8 mouse cellular contexts compared by ENCODE assay signal in the genomic region with DNA sequence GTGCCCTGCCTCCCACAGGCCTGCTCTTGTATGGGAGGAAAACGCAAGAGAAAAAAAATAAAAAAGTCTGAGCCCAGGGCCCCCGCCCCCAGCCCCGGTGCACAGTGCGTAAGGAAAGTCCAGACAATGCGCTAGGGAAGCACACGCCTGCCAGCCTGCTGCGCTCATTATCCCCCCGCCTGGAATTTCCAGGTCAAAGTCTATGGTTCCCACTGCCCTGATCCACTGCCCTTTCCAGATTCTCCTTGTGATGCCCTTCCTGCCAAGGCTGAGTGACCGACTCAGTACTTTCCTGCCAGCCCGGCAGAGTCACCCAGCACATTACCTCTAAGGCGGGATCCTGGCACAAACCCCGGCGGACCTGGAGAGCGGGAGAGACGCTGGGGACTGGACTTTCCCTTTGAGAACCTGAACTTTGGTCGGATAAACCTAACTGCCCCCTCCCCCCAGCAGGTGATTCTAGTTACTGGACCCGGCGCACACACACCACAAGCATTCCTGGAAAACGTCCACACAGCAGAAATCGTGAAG. TPM values are rescaled to one million over a fixed set of nuclear protein-coding genes. Genes with fewer than 3 reads are reported as not detected.
DNase-seq lines count a peak whose midpoint lies in the region; ATAC-seq and TF ChIP-seq lines count a peak whose summit lies in the region.

No protein-coding gene starts in this region.

- WGBS in embryonic facial prominence, embryonic 12.5 days: 36% methylated on average over 20 of the region's 20 CpGs
- 63% methylated on average over 20 of the region's 20 CpGs for WGBS in hindbrain, embryonic 11.5 days
- 40% methylated on average over 20 of the region's 20 CpGs for WGBS in limb, embryonic 14.5 days

- peaks cover 54% of the 10 kb centered on the region for H3K4me1 ChIP-seq in embryonic facial prominence, embryonic 12.5 days
- no peaks in the 10 kb centered on the region for H3K4me1 ChIP-seq in hindbrain, embryonic 11.5 days (replicated peaks; ENCODE audit: control insufficient read depth, insufficient read depth, low read length)
- H3K4me1 ChIP-seq in limb, embryonic 14.5 days (ENCODE audit: control insufficient read depth, insufficient read depth, low read length): peaks cover 41% of the 10 kb centered on the region

- ATAC-seq in embryonic facial prominence, embryonic 12.5 days (ENCODE audit: insufficient number of reproducible peaks, insufficient read depth, low FRiP score, low TSS enrichment): no peak
- ATAC-seq in hindbrain, embryonic 11.5 days (ENCODE audit: low FRiP score): no peak
- no peak for ATAC-seq in limb, embryonic 14.5 days (ENCODE audit: low FRiP score, low read depth)

- peak; percentile 61 to 82 for DNase-seq in adrenal gland, adult (ENCODE audit: inconsistent age in 2 of 2, low spot score in 1 of 2)
- DNase-seq in adrenal gland, postnatal 4 days (ENCODE audit: low spot score in 2 of 2): no peak
- peak; percentile 43 for DNase-seq in hindbrain, embryonic 11.5 days (ENCODE audit: low spot score)
- peak; percentile 56 for DNase-seq in limb, embryonic 14.5 days (ENCODE audit: low spot score)
- peak; percentile 90 for DNase-seq in yolk sac, embryonic 10.5 days (ENCODE audit: low spot score)
- no peak for DNase-seq in frontal cortex, adult 2 months (ENCODE audit: extremely low spot score in 1 of 2, low spot score in 1 of 2)
- DNase-seq in thymus, postnatal 36 days: no peak

- H3K4me3 ChIP-seq in embryonic facial prominence, embryonic 12.5 days: no peak overlapping the region; the same call in 1 of the 2 replicates
- no peak overlapping the region for H3K4me3 ChIP-seq in hindbrain, embryonic 11.5 days (ENCODE audit: low read depth, low read length)
- H3K4me3 ChIP-seq in limb, embryonic 14.5 days (replicated peaks; ENCODE audit: low read length): no peak overlapping the region

- no peak for TF ChIP-seq POLR2A in limb, embryonic 14.5 days (IDR thresholded peaks at IDR 0.05; ENCODE audit: borderline replicate concordance, extremely low read depth, insufficient read depth, insufficient read length)

- H3K27ac ChIP-seq in embryonic facial prominence, embryonic 12.5 days: peak overlapping the region; percentile 12
- no peak overlapping the region for H3K27ac ChIP-seq in hindbrain, embryonic 11.5 days (ENCODE audit: low read depth, low read length)
- no peak overlapping the region for H3K27ac ChIP-seq in limb, embryonic 14.5 days (replicated peaks; ENCODE audit: low read depth, low read length)

- no peaks in the 10 kb centered on the region for H3K36me3 ChIP-seq in embryonic facial prominence, embryonic 12.5 days
- no peaks in the 10 kb centered on the region for H3K36me3 ChIP-seq in hindbrain, embryonic 11.5 days (ENCODE audit: control insufficient read depth, insufficient read depth, low read length)
- H3K36me3 ChIP-seq in limb, embryonic 14.5 days (ENCODE audit: control insufficient read depth, insufficient read depth, low read length): no peaks in the 10 kb centered on the region

- H3K9ac ChIP-seq in embryonic facial prominence, embryonic 12.5 days: 0 out of 2 replicates have a peak overlapping the region, but pooled peaks have one; percentile 15
- no peak overlapping the region for H3K9ac ChIP-seq in hindbrain, embryonic 11.5 days (ENCODE audit: low read depth, low read length)
- no peak overlapping the region; the same call in 1 of the 2 replicates for H3K9ac ChIP-seq in limb, embryonic 14.5 days (ENCODE audit: low read depth, low read length, severe bottlenecking)

- peak overlapping the region; percentile 34 for H3K4me2 ChIP-seq in embryonic facial prominence, embryonic 12.5 days (replicated peaks)
- H3K4me2 ChIP-seq in hindbrain, embryonic 11.5 days (replicated peaks; ENCODE audit: low read depth, low read length): no peak overlapping the region
- H3K4me2 ChIP-seq in limb, embryonic 14.5 days (replicated peaks; ENCODE audit: low read depth, low read length, severe bottlenecking): peak overlapping the region; percentile 26; the same call in 1 of the 2 replicates

- H3K9me3 ChIP-seq in embryonic facial prominence, embryonic 12.5 days: no peaks in the 10 kb centered on the region
- no peaks in the 10 kb centered on the region for H3K9me3 ChIP-seq in hindbrain, embryonic 11.5 days (ENCODE audit: control insufficient read depth, low read length)
- no peaks in the 10 kb centered on the region for H3K9me3 ChIP-seq in limb, embryonic 14.5 days (ENCODE audit: control insufficient read depth, low read length)

- H3K27me3 ChIP-seq in embryonic facial prominence, embryonic 12.5 days: no peaks in the 10 kb centered on the region
- H3K27me3 ChIP-seq in hindbrain, embryonic 11.5 days (ENCODE audit: control insufficient read depth, insufficient read depth, low read length): no peaks in the 10 kb centered on the region
- H3K27me3 ChIP-seq in limb, embryonic 14.5 days (ENCODE audit: control insufficient read depth, insufficient read depth, low read length): no peaks in the 10 kb centered on the region

RNA-seq across cellular contexts. Expression of gene Col4a2, which starts 33.2 kb away (rescaled TPM):
- total RNA-seq in adrenal gland, postnatal 4 days (2021): 100 to 1,000 TPM; 299 to 331 TPM
- 82.2 and 84.0 TPM in 2 replicates for polyA plus RNA-seq in embryonic facial prominence, embryonic 12.5 days (2016; fragmentation: Nextera tagmentation; extraction: Ambion mirVana)
- 26.2 and 29.9 TPM in 2 replicates for polyA plus RNA-seq in hindbrain, embryonic 11.5 days (2014; fragmentation: Nextera tagmentation; extraction: Ambion mirVana)
- polyA plus RNA-seq in limb, embryonic 14.5 days (2012; rRNA removed): 89.0 and 109 TPM in 2 replicates
- 76.3 and 76.4 TPM in 2 replicates for polyA plus RNA-seq in limb, embryonic 14.5 days (2014; fragmentation: Nextera tagmentation; extraction: Ambion mirVana)
- polyA plus RNA-seq in frontal cortex, adult 2 months (2012; rRNA removed): 34.3 and 39.7 TPM in 2 replicates

RNA-seq across cellular contexts. Expression of gene Col4a1, which starts 33.3 kb away (rescaled TPM):
- total RNA-seq in adrenal gland, postnatal 4 days (2021): 100 to 1,000 TPM; 580 to 619 TPM
- polyA plus RNA-seq in embryonic facial prominence, embryonic 12.5 days (2016; fragmentation: Nextera tagmentation; extraction: Ambion mirVana): 168 and 169 TPM in 2 replicates
- polyA plus RNA-seq in hindbrain, embryonic 11.5 days (2014; fragmentation: Nextera tagmentation; extraction: Ambion mirVana): 91.8 and 94.2 TPM in 2 replicates
- polyA plus RNA-seq in limb, embryonic 14.5 days (2012; rRNA removed): 225 and 296 TPM in 2 replicates
- polyA plus RNA-seq in limb, embryonic 14.5 days (2014; fragmentation: Nextera tagmentation; extraction: Ambion mirVana): 210 and 215 TPM in 2 replicates
- 31.8 and 43.2 TPM in 2 replicates for polyA plus RNA-seq in frontal cortex, adult 2 months (2012; rRNA removed)

Comparison
In these comparisons a context has a peak if more than half of its experiments do, and no peak if none do; other contexts are left out.
1. DNase-seq: peak in adrenal gland, adult (2 of 2), hindbrain, embryonic 11.5 days (single experiment), limb, embryonic 14.5 days (single experiment) and yolk sac, embryonic 10.5 days (single experiment); none in adrenal gland, postnatal 4 days (0 of 2), frontal cortex, adult 2 months (0 of 2) and thymus, postnatal 36 days (0 of 2).